Mouse (Mus musculus): ENCODE measurements around the gene Coro7.

GRCm38 (mm10) chr16:4605514-4606131, 74.0 kb downstream of the Coro7 start:
- TF ChIP-seq CTCF (IDR thresholded peaks at IDR 0.05), result no peak
- no peak for TF ChIP-seq EP300 (IDR thresholded peaks at IDR 0.05)
